Mouse (Mus musculus) liver, adult (tissue): Measurements from ENCODE around the gene Map3k13.

ENCODE experiments used
- GATA4 ChIP-seq: IDR thresholded peaks from 2 replicates; pipeline ENCODE4 v1.6.1; 2014; ENCODE audit warnings: mild to moderate bottlenecking, low read length; ENCODE audit not compliant: insufficient replicate concordance

Map3k13 gene

GRCm38 (mm10) chr16:21833469-21833868 lies 39.3 kb downstream of the Map3k13 start:
- TF ChIP-seq GATA4: no peak

- TF ChIP-seq GATA4: no peak
These were observed 39.8 kb downstream of the Map3k13 start for GRCm38 (mm10) chr16:21833970-21834369.

GRCm38 (mm10) chr16:21834866-21835583 lies 40.9 kb downstream of the Map3k13 start:
- TF ChIP-seq GATA4: no peak

GRCm38 (mm10) chr16:21835584-21835931 lies 41.4 kb downstream of the Map3k13 start:
- TF ChIP-seq GATA4: no peak

GRCm38 (mm10) chr16:21836311-21837072 lies 42.3 kb downstream of the Map3k13 start:
- no peak for TF ChIP-seq GATA4

GRCm38 (mm10) chr16:21837694-21838093 lies 43.5 kb downstream of the Map3k13 start:
- TF ChIP-seq GATA4: no peak

- TF ChIP-seq GATA4: no peak
These were observed 51.9 kb downstream of the Map3k13 start for GRCm38 (mm10) chr16:21845800-21846671.

- TF ChIP-seq GATA4: no peak
These were observed 54.3 kb downstream of the Map3k13 start for GRCm38 (mm10) chr16:21848444-21848843.

GRCm38 (mm10) chr16:21848847-21849246 lies 54.7 kb downstream of the Map3k13 start:
- no peak for TF ChIP-seq GATA4

- no peak for TF ChIP-seq GATA4
These were observed 58.2 kb downstream of the Map3k13 start for GRCm38 (mm10) chr16:21852374-21852773.

- TF ChIP-seq GATA4: no peak
These were observed 59.3 kb downstream of the Map3k13 start for GRCm38 (mm10) chr16:21853446-21853941.

- TF ChIP-seq GATA4: no peak
These were observed 60.6 kb downstream of the Map3k13 start for GRCm38 (mm10) chr16:21854589-21855284.

GRCm38 (mm10) chr16:21856134-21856533 lies 62.0 kb downstream of the Map3k13 start:
- no peak for TF ChIP-seq GATA4

GRCm38 (mm10) chr16:21857126-21857644 lies 63.0 kb downstream of the Map3k13 start:
- no peak for TF ChIP-seq GATA4
